Mouse (Mus musculus) liver, embryonic 14.5 days (tissue): ENCODE data around the gene R3hdm2.

Experiments used
- CTCF ChIP-seq: IDR thresholded peaks from 2 replicates; pipeline ENCODE4 v1.5.1; 2016; ENCODE audit warnings: antibody characterized with exemption, low read depth, control low read depth
- EP300 ChIP-seq: IDR thresholded peaks from 2 replicates; pipeline ENCODE4 v1.6.1; 2016; ENCODE audit warnings: antibody characterized with exemption, low read depth

GRCm38 (mm10) chr10:127490160-127491127, 110.3 kb downstream of the R3hdm2 start:
- TF ChIP-seq CTCF (no peak), EP300 (no peak)
